Mouse (Mus musculus) spleen, adult 12 weeks (tissue): ENCODE results near the gene Prkag2.

Experiments
- DNase-seq: peaks from one replicate; pipeline ENCODE4 v3.0.0; 2022; ENCODE audit warnings: low spot score

Gene Prkag2

DNA sequence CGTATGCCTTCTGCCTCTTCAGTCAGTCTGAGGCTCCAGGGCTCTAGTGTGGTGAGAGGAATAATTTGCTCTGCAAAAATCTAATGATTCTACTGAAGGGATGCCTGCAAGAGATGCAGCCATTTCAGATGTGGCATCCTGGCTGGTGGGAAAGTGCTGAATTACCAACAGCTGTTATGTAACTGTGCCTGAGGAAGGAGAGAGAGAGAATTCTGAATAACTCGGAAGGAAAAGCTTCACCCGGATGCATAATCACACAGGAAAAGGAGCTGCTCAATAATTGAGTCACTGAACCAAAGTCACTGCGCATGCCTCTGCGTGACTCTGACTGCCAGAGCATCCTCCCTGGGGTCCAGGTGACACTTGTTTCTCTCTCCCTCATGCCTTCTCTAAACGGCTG lies 186.8 kb downstream of the Prkag2 start:
- no peak for DNase-seq

DNA sequence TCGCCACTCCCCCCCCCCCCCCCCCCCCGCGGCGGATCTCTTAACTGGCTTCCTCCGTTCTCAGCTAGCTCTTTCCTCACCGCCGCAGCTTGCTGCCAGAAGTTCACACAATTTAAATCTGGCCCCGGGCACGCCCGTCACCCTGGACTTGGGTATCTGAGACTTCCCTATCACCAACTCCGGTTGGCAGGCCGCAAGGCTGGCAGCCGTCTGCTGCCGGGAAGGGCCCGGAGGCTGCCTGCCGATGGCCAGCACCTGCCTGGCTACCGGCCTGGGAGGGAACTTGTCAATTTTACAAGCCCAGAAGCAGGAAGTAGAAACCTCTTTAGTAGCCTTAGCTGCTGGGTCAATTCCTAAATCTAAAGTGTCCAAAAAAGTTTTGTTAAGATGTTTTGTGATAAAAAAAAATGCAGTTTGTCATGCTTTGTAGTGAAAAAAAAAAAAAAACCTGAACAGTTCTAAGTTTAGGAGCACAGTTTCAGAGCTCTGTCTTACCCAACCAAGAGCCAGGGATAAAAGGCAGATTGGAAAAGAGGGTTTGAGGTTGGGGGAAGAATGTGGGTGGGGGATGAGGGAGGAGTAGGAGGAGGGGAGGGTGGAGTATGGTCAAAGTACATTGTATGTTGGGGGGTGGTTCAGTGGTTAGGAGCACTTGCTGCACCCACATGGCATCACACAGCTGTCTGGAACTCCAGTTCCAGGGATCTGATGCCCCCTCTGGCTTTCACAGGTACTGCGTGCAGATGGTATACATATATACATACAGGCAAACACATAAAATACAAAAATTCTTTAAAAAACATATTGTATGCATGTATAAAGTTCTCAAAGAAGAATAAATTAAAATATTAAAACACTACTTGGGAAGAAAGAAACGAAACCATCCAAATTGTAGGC lies 191.4 kb downstream of the Prkag2 start:
- peak; percentile 34 for DNase-seq

DNA sequence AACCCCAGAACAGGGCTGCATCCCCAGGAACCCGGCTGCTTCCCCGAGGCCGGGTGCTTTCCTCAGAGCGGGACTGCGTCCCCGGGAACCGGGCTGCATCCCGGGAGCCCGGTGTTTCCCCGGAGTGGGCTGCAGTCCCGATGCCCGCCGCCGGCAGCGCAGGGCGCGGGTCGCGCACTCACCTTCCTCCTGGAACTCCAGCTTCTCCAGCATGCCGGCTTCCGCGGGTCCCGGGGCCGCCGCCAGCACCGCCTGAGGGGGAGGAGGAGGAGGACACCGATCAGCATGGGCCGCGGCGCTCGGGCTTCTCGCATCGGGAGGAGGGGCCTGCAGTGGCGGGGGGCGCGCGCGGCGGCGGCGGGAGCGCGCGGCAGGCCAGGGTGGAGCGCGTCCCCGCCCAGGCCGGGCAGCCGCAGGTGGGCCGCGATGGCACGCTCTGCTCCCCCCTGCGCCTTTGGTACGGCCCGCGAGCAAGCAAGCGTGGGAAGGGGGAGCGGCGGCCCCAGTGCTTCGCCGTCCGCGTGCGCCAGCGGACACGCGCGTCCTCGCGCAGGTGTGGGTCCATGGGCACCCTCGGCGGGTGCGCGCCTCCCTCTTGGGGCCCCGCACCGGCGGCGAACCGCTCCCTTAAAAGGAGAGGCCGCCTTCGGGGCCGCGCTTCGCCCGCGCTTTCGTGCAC lies 192.2 kb downstream of the Prkag2 start:
- peak; percentile 71 for DNase-seq

DNA sequence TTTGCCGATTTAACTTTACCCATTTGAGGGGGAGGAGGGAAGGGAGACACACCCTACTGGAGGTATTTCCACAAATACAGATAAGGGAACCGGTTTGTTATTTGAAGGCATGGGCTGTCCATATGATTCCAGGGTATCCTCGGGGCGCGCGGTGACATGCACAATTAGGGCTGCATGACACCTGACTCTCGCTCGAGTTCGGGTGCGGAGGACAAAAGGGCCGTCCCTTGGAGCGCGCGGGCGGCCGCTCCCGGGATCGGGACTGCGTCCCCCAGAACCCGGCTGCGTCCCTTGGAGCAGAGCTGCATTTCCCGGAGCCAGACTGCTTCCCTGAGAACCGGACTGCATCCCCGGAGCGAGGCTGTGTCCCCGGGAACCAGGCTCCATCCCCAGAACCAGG lies 192.7 kb downstream of the Prkag2 start:
- no peak for DNase-seq

DNA sequence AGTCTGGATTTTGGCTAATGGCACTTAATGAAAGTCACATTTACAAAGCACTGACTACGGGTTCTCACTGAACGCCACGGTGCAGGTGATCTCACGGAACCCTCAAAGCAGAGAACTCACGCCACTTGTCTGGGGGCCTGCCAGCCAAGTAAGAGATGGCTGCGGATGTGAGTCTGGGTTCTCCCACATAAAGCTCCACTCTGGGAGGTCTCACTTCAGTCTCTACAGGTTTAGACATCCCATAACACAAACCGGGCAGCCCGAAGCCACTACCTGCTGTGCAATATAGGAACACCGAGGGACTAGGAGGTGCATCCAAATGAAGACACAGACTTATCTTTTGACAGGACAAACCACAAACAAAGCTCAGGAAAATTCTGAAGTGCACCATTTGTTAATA lies 193.6 kb downstream of the Prkag2 start:
- no peak for DNase-seq

DNA sequence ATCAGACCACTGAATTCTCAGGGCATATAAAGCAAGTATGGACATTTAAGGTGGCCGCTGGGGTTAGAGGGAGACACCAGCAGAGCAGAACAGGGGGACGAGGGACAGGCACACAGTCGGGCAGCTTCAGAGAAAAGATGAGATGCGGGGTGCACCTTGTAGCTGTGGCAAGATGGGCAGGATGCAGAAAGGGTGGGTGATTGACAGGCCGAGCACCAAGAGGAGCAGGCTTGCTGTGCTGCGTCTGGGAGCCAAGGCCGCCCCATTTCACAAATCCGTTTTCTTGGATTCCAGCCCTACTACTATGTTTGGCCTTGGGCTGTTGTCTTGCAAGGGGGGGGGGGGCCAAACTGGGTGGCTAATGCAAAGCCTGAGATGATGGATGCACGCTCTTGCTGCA lies 195.5 kb downstream of the Prkag2 start:
- no peak for DNase-seq

DNA sequence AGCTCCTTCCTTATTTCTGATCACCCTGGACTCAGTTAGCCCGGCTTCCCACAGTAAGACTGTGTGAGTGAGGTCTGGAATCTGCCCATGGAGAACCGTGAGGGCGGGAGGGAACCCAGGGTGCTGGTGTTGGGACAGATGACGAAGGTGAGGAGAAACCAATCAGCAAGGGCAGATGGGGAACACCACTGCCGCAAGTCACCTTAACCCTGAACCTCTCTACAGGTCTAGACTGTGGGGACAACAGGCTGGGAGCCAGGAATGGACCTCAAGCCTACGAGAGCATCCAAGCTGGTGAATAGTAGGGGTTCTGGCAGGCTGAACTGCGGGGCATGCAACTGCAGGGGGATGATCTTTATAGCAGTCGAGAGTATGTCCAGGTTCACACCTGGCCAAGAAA lies 196.0 kb downstream of the Prkag2 start:
- DNase-seq, result no peak

DNA sequence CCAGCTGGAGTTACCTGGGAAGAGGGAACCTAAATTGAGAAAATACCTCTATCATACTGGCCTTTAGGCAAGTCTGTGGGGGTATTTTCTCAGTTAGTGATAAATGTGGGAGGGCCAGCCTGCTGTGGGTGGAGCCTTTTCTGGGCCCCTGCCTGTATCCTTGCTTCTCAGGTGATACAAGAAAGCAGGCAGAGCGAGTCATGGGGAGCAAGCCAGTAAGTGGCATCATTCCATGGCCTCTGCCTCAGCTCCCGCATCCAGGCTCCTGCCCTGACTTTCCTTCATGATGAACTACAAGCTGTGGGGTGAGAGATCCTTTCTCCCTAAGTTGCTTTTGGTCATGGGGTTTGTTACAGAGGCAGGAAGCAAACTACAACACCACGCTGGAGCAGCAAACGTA lies 196.4 kb downstream of the Prkag2 start:
- no peak for DNase-seq

DNA sequence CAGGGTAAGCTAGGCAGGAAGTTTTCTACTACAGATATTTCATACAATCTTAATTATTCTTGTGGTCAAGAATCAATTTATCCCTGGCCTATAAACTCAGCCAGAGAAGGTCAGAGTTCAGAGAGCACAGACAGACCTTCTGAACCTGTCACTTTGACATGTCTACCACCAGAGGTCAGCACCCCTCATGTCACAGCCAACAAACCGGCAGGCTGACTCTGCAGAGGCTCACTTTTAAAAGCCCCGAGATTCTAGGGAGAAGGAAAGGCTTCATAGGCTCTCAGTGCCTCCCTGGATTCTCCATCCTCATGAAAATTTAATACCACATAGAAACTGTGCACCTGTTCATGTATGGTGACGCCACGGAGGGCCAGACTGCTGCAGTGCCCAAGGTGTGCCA lies 197.6 kb downstream of the Prkag2 start:
- DNase-seq, result no peak

DNA sequence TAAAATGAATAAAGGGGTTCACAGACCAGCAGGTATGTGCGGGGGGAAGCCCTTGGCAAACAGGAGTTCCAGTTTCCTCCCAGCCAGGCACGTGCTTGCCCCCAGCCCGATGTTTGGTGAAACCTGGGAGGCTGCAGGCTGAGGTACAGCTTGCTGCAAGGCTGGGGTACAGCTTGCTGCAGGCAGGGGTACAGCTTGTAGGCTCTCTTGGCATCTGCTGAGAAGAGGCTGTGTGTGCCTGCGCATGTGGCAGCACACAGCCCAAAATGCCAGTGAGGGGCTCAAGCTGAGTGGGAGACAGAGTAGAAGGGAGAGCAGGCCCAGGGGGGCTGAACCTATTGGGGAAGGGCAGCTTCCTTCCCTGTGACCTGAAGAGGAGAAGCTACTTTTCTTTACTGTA lies 204.8 kb downstream of the Prkag2 start:
- no peak for DNase-seq

DNA sequence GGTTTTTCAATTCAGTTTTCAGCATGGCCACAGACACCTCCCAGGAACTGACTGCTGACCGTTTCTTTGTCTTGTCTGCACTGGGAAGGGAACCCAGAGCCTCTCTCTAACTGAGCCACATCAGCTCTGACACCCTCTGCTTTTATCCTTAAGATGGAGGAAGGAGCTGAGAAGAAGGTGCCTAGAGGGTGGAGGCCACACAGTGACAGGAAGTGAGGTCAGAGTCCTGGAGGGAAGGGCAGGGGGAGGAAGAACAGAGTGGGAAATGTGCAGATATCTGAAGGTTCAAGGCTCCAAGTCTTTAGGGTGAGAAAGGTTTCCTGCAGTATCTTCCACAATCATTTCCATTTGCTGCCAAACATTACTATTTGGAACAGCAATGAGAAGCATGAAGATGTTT lies 205.6 kb downstream of the Prkag2 start:
- no peak for DNase-seq

DNA sequence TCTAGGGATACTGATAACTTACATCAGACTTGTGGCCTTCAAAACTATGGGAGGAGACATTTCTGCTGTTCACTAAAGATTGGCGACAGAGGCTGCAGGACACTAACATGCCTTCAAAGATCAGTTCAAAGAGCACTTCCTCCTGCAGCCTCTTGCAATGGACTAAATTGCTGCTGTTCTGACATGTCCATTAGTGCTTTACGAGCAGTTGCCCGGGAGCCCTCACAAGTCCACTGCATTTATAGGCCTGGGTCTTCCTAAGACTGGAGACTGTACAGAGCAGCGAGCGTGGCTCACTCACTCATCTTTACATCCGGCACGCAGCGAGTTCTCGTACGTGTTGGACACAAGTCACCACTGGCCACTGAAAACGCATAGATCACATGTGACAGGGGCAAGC lies 208.0 kb downstream of the Prkag2 start:
- no peak for DNase-seq

DNA sequence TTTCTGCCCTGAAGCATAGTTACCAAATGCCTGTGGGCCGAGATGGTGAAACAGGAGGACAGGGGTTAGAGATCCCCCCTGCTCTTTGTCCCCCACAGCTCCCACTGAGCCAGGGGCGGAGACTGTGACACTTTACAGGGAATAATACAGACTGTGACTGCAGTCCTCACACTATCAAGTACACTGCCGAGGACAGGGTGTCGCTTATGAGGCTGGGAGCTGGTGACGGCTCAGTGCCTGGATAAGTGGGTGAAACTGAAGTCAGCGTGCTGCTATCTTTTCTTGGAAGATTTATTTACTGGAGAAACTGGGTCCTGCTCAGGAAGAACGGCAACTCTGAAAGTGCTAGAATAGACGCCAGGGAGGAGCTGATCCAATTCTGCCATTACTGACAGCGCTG lies 210.6 kb downstream of the Prkag2 start:
- no peak for DNase-seq

DNA sequence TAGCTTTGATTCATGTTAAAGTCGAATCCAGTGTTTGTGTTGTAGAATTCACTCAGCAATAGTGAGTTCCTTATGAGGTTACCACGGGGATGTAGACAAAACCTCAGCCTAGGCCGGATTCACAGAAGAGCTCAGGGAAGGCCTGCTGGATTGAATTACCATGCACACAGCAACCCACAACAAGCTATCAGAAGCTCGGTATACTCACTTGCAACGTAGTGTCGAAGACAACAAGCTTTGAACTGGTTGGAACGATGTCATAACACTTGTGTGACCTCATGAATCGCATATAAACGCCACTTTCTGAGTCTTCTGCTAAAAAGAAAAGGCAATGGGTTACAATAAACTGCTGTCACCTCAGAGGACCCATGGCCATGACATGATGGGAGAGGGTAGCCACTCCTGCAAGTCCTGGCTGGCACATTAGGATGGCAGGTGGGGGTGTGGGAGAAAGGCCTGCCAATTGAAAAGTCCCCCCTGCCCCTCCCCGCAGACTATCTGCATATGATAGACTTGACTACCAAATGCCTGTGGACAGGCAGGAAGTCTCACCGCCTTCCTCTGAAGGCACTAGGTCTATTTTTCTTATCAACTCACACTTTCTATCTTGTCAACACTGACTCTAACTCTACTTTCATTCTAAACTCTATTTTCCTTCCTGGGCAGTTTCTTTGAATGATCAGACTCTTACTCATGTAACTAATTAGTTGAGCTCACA lies 211.4 kb downstream of the Prkag2 start:
- DNase-seq, result no peak

DNA sequence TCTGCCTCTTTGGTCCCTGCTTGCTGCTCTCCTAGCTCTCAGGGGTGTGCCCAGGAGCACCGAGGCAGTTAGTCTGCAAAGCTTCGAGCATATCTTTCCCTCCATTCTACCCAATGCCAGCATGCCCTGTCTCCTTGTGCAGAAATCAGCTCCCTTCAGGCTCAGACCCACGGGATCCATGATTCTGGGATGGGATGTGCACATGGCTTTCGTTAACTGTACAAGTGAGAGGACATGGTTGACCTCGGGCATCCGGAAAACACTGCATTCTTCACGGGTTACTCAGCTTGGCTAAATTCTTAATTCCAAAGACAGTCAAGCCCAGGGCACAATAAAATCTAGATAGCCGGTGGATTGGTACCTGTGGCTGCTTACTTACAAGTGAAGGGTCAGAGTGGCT lies 213.2 kb downstream of the Prkag2 start:
- no peak for DNase-seq

DNA sequence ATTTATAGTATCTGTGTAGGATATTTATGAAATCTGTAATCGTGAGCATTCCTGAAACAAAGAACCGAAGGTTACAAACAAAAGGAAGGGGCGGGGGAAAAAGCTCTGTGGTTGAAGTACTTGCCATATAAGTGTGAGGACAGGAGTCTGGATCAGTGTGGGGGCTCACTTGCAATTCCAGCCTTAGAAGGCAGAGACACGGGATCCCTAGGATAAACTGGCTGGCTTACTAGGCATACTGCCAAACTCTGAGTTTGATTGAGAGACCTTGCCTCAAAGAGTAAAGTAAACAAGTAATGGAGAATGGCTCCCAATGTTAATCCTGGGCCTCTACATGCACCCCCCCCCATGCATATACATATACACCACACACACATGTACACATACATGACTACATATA lies 221.7 kb downstream of the Prkag2 start:
- DNase-seq, result no peak

DNA sequence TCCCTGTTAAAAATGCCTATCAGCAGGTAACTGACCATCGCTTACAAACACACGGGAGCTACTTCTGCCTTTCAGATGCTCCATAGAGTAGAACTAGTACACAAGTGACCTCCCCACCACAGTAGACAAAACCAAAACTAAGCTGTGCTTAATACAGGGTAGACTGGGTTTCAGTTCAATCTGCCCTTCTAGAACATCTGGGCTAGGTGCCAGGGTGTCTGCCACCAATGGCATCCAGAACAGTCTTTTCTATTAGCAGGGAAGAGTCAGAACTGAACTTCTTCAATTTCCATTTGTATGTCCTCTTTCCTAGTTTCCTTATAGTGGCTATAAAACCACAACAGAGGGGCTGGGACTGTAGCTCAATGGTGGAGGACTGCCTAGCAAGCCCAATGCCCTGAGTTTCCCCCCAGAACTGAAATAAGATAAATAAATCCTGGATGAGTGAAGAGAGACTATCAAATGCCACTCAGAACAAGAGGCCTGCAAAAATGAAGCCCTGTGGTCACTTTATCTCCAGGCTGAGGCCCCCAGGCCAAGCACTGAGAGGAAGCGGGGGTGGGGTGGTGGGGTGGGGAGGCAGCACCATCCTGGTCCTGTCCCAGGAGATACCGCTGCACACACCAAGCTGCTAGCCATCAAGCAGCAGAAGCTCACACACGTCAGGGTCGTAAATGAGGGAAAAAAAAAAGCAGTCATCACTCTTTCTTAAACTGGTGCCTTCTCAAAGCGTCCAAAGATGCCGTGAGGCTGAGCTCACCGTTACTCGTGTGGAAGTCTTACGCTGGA lies 222.4 kb downstream of the Prkag2 start:
- no peak for DNase-seq

DNA sequence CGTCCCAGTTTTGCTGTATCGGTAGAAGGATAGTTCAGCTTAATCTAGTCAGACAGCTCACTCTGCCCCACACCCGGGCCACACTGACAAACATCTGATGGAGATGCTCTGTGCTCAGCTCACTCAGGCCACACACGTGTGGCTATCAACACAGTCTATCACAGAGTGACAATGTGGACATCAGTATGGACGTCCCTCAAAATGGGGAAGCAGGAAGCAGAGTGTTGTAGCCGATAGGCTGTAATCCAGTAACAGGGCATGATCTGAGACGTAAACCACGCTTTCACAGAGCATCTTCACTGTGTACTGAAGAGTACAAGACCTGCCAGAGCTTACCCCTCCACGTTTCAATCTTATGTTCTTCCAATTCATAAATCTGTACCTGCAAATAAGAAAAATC lies 223.8 kb downstream of the Prkag2 start:
- DNase-seq, result no peak

DNA sequence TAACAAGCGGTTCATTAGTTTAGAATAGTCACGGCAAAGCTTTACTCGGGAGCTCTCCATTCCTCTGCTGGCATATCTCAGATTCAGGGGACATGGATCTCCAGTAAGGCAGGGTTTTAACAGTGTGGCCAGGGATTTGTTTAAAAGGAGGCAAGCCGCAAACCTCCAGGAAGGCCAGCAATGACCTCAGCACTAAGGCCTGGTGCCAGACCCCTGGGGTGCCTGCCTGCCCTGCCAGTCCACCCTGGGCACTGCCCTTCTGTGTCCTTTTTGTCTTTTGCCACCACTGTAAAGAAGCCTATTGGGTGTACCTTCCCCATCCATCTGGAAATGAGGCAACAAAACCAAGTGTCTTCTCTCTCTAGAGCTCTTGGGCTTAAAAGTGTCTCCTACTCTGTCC lies 226.3 kb downstream of the Prkag2 start:
- DNase-seq, result no peak

DNA sequence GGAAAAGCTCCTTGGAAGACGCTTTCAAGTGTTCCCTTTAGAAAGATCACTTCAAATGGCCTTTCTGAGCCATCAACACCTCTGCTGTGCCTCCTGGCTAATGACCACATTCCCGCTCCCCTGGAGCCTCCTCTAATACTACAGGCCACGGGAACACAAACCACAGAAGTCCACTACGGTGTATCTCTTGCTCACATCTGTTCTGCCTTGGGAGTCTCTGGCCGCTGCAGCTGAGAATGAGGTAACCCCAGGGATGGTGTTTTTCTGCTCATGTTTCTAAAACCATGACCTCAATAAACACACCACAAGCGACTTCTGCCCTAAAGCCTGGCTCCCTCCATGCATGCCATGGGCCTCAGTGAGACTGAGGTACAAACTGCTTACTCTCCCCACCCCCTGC lies 227.2 kb downstream of the Prkag2 start:
- no peak for DNase-seq

DNA sequence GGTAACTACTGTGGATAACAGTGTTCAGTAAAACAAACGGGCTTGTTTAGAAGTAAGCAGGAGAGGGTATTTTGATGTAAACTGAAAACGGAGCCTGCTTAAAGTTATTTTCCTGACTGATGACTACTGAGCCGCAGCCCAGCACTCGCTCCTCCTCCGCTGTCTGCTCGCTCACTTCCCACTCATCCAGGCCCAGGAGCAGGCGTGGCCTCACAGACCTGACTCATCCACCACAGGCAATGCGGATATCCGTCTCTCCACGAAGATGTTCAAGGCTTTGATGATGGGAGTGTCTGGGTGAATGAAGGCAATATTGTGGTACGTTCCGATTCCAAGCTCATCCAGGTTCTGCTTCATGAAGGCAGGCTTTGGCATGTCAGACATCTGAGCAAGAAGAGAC lies 229.2 kb downstream of the Prkag2 start:
- no peak for DNase-seq

DNA sequence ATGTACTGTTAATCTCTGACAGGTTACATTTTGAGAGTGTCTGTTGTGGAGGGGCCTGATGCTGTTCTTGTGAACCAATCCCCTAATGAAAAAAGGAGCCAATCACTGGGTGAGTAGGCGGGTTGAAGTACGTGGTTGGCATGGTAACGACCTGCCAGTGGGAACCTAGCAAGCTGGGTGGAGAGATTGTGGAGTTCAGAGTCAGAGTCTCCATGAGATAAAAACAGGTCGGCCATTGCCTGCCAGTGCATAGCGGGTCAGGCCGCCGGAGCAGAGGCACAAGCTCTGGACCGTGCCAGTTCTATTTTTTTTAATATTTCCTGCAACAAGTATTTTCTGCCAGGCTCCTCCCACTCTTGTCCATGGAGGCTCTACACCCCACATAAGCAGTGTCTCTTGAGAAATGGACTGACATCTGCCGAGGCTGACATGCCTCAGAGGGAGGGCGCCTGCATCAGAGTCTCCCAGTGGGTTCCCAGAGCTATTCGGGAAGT lies 230.6 kb downstream of the Prkag2 start:
- no peak for DNase-seq
